Mouse (Mus musculus) layer of hippocampus, adult 9-10 months (tissue): ENCODE results near the gene Dnajc28.
A peak's percentile ranks its signal among the peaks of the same experiment; 100 is the strongest.

Experiments used
- DNase-seq: peaks from one replicate; pipeline ENCODE4 v3.0.0; 2022; ENCODE audit warnings: low spot score

Gene Dnajc28

DNA sequence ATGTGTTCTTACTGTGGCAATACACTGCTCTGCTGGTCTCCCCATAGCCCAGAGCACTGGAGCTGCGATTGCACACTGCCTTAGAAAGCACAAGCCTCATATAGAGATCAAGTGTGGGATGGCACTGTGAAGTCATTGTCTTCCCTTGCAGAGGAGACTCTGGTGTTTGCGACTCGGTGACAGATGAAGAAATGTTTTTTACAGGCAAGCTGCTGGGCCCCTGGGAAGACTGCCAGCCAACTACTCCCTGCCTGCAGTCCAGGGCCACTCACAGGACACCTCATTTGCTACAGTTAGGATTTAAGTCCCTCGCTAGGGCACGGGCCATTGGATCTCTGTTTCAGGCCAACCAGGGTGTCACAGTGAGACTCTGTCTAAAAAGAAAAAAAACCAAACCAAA lies 13.6 kb upstream of the Dnajc28 start:
- DNase-seq, result no peak

DNA sequence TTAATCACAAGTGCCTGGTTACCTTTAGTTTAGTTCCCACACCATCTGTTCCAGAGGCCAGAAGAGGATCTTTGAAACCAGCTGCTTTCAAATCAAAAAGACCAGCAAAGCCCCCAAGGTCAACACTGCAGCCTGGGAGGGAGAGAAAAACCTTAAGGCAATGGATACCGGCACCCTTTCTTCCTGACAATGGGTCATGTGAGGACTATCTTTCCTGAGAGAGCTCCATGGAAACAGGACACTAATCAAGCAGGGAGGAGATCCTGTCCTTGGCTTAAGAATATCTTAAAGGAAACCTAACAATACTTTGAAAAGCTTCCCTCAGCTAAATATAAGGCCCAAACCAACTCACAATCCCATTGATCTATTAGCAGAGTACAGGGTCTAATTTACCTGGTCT lies 11.8 kb upstream of the Dnajc28 start:
- no peak for DNase-seq

DNA sequence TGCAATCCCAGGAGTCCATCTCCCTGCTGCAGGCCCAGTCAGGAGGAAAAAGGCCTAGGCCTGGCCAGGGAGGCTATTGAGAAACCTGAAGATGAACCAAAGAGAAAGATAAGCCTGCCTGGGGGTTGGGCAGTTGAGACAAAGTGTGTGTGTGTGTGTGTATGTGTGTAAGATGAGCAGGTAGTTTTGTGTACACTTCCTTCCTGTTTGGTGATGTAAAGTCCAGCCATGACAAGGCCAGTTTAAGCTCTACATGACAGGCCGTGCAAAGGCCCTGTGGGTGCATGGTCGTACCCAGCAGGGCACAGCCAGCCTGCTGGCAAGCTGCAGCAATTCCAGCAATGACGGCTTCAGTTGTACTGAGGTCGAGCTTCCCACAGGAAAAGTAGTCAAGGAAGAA lies 10.9 kb upstream of the Dnajc28 start:
- no peak for DNase-seq

DNA sequence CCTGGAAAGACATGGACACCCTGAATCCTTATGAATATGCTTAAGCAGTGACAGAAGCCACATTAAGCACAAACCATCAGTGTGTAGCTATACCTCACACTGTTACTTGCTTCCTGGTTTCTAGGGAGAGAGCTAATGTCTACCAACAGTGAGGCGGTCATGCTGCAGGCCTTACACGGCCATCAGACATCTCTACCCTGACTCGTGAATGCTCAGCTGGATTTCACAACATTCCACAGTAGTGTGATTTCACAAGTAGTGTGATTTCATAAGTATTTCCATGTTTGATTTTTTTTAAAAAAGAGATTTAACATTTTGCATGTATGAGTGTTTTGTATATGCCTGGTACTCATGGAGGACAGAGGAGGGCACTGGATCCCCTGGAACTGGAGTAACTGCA lies 9.8 kb upstream of the Dnajc28 start:
- DNase-seq, result no peak

DNA sequence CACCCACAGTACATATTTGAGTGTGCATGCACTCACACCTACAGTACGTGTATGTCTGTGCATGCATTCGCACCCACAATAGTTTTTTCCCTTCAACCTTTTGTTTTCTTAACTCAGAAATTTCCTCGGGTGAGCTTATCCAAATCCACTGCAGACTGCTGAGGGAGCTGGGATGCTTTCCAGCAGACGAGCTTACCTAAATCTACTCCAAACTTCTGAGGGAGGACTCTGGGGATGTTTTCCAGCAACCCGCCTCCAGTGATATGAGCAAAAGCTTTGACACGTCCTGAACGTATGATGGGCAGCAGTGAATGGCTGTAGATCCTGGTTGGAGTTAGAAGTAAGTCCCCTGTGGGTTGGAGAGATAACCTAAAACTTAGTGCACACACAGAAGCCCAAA lies 9.0 kb upstream of the Dnajc28 start:
- no peak for DNase-seq

DNA sequence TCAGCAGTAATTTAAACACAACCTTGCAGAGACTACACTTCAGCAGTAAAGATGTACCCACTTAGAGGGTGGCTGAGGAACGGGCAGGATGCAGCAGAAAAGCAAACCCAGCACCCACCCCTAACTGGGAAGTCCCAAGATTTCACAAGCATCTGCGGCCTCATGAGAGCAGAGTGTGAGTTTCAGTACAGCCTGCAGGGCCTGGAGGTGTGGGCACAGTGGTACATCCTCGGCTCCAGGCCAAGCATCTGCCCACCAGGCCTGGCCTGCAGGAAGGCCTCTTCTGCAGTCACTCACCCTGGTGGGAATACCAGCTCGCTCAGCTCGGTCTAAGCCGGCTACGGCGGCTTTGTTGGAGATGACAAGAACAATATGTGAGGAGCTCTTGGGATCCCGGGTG lies 4.2 kb upstream of the Dnajc28 start:
- DNase-seq, result no peak

DNA sequence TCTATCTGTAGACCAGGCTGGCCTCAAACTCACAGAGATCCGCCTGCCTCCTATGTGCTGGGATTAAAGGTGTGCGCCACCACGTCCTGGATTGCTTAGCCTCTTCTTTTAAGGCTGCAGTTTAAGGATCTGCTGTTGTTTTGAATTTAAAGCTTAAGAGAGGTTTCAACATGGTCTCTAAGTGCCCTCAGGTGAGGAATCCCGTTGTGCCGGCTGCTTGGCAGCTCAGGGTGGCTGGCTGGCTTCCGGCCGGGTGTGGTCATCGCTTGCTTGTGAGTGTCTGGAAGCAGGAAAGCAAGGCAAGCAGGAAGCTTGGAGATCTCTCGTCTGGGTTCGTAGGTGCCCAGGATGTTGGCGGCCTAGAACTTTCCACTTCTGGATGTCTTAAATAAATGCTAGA lies 2.2 kb upstream of the Dnajc28 start:
- no peak for DNase-seq

DNA sequence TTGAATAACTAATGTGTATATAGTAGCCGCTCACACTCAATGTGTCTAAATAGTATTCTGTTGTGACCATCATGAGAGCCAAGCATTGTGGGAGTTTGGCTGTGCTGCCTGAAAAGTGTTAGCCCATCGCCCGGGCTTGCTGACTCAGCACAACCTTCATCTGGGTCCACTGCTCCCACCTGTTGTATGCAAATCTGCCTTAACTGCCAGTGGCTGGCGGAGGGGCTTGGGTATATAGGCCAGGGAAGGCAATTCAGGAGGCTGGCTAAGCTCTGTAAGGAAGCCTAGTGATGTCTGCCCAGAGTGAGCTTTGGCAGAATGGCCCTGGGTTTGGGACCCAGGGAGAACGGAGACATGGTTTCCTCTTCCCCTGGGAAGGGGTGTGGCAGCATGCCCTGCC lies 1.4 kb upstream of the Dnajc28 start:
- no peak for DNase-seq

DNA sequence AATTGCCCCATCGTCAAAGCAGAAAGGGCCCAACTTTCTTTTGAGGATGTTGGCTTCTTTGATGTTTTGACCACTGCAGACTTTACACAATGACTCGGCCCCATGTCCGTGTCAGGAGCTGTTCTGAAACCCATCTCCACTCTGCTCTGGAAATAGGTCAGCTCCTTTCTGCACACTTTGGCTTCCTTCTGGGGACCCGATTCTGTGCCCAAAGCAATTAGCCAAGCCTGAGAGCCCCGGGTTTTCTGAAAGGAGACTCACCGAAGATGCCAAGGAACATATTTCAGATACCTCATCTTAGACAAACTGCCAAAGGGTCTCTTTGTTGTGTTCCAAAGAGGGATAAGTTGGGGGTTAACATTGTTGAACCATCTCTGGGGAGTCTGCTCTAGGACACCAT lies 4.3 kb downstream of the Dnajc28 start:
- no peak for DNase-seq

DNA sequence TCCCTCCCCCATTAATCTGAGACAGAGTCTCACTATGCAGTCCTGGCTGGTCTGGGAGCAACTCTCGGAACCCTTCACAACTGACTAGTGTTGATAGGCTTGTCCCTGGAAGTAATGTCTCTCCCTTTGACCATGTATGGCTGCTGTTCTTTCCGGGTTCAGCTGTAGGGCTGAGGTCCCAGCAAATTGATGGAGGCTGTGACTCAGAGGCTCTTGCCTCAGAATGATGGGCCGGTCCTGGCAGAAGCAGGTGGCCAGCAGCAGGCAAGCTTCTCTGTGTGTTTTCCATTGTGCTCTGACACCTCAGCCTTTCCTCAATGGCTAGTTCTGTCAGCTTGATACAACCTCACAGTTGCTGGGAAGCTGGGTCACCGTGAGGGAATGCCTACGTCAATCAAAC lies 6.3 kb downstream of the Dnajc28 start:
- DNase-seq, result no peak

DNA sequence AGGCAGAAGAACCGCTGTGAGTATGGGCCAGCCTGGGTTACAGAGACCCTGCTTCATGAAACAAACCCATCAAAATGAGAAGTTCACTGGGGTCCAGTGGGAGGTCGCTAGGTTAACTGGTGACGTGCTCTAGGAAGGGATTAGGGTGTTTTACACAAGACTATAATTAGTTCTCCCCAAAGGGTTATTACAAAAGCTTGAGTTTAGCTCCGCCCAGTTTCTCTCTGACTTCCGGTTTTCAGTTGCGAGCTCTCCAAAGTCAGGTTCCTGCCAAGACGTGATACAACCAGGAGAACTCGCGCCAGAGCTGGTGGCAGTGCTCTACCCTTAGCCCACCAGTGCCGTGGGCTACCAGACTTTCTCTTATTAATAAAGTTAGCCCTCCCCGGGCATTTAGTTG lies 7.6 kb downstream of the Dnajc28 start:
- no peak for DNase-seq

DNA sequence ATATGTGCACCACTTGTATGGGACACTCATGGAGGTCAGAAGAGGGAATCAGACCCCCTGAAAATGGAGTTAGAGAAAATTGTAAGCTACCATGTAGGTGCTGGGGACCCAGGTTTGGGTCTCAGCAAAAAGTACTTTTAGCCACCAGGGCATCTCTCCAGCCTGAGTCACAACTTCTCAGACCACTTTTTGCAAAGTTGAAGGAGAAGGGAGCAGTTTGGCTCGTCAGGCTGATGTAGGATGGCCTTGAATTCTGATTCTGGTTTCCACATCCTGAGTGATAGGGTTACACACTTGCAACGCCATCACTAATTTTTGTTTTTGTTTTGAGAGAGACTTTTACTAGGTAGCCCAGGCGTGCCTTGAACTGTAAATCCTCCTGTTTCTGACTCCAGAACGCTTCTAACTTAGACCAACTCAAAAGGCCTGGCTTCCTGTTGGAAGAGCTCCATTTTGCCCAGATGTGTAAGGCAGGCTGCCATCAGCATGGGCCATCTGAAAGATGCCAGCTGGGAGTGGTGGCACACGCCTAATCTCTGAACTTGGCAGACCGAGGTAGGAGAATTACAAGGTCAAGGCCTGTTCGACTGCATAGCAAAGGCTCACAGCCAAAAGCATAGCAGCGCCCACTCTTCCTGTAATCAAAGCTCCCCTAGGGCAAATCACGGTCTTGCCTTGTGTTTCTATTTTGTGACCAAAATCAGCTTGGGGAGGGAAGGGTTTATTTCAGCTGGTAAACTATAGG lies 9.2 kb downstream of the Dnajc28 start:
- DNase-seq, result no peak

DNA sequence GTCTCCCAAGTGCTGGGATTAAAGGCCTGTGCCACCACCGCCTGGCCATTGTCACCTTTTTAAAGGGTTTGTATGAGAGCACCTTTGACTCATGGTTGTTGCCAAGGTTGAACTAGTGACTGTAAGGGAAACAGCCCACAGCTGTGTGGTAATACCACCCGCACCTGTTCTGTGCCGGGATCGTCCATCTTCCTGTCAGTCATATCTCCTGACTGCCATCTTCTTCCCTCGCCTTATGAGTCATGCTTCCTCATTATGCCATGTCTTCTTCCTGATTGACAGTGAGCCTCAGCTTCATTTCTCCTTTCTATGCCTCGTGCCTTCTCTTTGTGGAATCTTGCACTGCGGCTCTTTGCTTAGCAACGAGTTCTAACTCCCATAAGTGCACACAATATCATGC lies 11.9 kb downstream of the Dnajc28 start:
- DNase-seq, result no peak

DNA sequence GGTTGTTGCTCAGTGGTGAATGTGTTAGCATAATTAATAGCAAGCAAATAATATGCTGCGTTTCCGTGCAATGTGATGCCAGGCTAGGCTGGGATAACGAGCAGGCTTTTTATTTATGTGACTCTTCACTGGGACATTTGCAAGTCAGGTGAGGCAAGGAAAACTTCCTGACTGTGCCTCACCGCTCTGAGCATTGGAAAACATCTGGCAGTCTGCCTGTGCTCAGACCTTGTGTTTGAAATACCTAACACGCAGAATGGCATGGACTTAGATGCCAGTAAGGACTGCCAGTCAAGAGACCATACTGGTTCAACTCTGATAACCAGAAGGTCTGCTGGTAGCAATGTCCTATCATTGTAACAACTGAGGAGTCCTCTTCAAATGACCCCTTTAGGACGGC lies 13.7 kb downstream of the Dnajc28 start:
- no peak for DNase-seq

DNA sequence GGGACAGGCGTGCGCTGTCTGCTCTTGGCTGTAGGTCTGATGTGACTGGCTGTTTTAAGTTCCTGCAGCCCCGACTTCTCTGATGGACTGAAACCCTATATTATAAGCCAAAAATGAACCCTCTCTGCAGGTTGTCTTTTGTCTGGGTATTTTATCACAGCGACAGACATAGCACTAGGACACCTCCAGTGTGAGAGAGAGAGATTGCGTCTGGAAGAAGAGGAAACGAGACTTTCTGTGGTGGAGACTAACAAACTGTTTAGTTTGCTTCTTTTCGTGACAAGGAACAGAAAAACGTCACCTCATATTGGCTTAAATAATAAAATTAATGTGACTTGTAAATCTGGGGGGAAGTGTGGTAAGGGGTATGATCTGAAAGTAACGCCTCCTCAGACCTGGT lies 17.1 kb downstream of the Dnajc28 start:
- no peak for DNase-seq

DNA sequence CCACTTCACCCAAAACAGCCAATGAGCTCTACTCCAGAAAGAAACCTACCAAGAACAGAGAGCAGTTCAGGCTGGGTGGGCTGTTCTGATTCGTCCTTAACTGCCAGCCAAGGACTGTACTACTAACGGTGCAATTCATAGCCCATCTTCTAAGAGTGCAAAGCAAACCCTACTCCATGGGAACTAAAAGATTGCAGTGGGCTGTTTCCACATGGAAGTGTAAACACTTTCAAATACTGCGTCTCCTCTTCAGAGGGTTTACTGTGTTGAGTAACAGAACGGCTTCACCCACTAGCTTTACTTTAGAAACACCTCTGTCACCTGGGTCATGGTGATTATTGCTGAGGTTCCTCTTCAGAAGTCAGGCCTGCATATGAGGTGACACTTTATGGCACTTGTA lies 17.7 kb downstream of the Dnajc28 start:
- no peak for DNase-seq

DNA sequence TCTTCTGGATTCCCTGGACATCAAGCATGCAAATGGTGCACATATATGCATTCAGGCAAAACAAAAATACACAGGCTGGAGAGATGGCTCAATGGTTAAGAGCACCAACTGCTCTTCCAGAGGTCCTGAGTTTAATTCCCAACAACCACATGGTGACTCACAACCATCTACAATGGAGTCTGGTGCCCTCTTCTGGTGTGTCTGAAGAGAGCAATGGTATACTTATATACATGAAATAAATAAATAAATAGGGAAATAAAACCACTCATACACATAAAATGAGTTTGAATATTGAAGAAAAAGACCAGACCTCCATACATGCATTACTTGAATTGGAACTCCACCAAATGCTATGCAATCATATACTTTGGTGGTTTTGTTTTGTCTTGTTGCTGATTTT lies 19.6 kb downstream of the Dnajc28 start:
- DNase-seq, result no peak

DNA sequence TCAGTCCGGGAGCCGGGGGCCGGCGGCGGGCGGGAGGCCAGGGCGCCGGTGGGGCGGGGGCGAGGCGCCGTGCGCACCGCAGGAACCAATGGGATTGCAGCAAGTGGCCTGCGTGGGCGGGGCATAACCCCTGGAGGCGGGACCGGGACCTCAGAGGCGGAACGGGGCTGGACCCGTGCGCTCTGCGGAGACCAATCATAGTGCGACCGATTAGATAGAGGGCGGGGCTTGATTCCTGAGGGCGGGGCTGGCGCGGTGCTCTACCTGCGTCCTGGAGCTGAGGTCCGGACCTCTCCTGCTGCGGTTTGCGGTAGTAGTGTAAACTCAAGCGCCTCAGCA lies 21.2 kb downstream of the Dnajc28 start, which contains the start of gene Tmem50b:
Tmem50b (minus strand) TSS at position 129 of the 339 bp plus-strand sequence.
- peak; percentile 97 for DNase-seq

DNA sequence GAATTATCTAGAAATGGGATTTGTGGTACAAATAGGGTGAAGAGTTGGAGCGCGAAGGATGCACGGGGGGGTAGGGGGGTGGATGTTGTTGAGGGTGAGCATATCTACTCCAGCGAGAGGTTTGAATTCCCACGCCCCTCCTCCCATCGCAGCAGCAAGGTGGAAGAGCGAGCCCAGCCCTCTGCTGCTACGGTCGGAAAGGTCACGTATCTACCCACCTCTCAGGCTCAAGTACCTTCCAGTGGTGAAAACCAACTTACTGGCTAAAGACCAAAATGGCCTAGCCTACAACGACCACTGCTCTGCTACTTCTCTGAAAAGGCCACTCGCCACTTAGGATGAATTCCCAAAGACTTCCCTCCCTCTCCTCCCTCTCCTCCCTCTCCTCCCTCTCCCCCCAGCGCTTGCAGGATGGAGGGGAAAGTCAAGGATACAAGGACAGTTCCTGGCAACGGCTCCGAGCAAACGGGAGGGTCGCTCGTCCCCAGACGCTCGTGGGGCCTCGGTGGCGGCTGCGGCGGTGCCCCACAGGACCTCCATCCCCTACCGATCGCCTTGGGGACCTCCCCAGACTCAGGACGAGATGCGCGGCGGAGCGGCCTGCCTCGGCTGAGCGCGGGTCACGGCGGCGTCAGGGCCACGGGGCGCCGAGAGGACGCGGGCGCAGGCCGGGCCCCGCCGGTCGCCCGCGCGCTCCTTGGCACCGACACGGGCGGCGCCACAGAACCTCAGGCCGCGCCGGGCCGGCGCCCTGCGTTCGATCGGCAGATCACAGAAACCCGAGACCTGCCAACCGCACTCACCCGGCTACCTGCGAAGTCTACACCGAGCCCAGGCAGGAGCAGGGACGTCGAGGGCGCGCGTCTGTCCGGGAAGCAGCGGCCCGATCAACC lies 21.8 kb downstream of the Dnajc28 start:
- DNase-seq, result no peak

DNA sequence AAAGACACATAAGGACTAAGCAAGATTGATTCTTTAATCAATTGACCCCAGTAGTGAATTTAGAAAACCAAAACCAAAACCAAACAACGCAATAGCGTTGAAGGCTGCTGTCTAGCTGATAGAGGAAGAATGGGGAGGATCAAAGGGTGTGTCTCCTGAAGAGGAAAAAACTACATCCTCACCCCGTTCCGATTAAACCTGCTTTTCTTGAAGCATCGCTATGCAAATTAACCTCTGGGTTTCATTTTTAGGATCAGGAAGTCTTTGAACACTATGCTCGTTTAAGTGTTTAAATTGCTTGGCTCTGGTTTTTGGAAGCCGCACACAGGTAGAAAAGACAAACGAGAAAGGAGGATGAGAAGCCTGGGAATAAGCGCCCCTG lies 22.4 kb downstream of the Dnajc28 start:
- no peak for DNase-seq

DNA sequence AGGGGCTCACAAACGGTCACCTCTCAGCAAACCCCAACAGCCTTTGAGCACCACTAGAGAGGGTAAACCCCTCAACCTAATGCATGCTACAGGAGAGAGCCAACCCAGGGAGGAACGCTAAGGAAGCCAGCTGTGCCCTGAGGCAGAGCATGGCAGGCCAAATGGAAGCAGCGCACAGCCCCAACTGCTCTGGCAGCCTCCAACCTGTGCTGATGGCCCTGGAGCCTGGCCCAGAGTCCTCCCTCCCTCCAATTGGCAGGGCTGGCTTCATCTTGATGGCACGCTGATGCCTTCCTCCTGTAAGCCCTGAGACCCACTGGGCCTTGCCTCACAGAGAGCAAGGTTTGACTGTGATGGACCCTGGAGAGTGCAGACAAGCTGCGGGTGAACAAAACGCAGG lies 23.8 kb downstream of the Dnajc28 start:
- DNase-seq, result no peak

DNA sequence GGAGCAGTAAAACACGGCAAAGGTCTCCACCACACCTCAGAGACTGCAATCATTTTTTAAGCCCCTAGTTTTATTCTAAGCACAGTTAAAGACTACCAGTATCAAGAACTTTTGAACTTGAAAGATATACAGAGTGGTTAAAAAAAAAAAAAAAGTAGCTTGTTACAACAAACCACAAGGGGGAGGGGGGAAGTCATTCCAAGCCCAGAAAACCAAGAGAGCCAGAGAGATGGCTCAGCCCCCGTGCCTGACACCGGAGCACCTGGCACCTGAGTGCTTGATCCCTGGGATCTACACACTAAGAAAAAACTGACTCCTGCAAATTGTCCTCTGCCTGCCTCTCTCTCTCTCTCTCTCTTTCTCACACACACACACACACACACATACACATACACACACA lies 25.6 kb downstream of the Dnajc28 start:
- DNase-seq, result no peak

DNA sequence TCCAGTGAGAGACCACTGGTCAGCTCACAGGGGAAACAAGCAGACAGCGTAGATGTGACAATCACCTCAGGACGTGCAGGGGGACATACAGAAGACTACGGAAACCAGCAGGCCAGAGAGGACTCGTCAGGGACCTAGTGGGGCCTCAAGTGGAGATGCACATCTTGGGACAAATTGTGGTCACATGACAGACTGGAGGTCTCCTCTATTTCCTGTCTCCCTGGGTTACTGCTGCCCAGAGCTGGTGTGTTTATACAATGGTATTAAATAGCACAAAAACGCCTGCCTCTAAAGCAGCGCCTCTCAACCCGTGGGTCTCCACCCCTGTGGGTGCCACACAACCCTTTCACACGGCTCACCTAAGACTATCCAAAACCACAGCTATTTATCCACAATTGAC lies 26.7 kb downstream of the Dnajc28 start:
- DNase-seq, result no peak

DNA sequence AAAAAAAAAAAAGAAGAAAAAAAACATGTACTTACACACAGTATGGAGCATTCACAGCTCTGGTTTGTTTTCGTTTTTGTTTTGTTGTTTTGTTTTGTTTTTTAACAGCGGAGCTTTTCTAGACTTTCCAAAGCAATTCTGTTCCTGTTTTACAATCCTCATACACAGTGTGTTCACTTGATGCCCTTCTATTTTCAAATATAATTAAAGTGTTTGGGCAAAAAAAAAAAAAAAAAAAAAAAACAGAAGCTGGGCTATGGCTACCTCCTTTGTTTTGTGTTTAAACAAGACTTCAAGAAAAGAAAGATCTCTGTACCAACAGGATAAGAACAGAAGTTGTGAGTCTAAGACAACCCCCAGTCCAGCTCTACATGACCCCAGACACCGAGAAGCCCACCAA lies 30.1 kb downstream of the Dnajc28 start:
- no peak for DNase-seq
